Mouse (Mus musculus): Measurements from ENCODE around the gene Myo1g.

DNA sequence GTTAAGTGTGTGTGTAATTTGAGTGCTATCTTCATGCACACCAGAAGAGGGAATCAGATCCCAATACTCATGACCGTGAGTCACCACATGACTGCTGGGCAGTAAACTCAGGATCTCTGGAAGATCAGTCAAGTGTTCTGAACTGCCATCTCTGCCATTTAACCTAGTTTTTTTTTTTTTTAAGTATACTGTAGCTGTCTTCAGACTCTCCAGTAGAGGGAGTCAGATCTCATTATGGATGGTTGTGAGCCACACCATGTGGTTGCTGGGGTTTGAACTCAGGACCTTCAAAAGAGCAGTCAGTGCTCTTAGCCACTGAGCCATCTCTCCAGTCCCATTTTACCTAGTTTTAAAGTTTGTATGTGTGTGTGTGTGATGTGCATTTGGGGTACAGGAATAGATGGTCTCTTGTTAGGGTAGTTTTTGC, 2.9 kb upstream of the Myo1g start:
- peak; percentile 55 for TF ChIP-seq POLR2A (IDR thresholded peaks at IDR 0.05; ENCODE audit: low read depth, low read length)
- no peak for TF ChIP-seq CTCF (IDR thresholded peaks at IDR 0.05; ENCODE audit: borderline replicate concordance, insufficient read depth, low read length)

Measured in embryonic fibroblast, embryonic 13.5 days (primary cell).